ENCODE assay signal across 11 mouse cellular contexts in genomic region chr11:88820253-88820652, GRCm38 (mm10). TPM values are rescaled to one million over a fixed set of nuclear protein-coding genes. Genes with fewer than 3 reads are reported as not detected.
A peak's percentile ranks its signal among the peaks of the same experiment; 100 is the strongest.
DNase-seq lines count a peak whose midpoint lies in the region; ATAC-seq and TF ChIP-seq lines count a peak whose summit lies in the region.
"Had no signal": no experiment of that assay in that cellular context is flagged by ENCODE, and none has a peak within 500 bp of the region (broad histone marks: within the 10 kb centered on the region; RNA-seq: fewer than 3 reads in every experiment).

No protein-coding gene starts in this region.

- H3K27me3 ChIP-seq in heart, embryonic 15.5 days: peaks cover 7% of the 10 kb centered on the region; the same call in 1 of the 2 replicates
- no peaks in the 10 kb centered on the region for H3K27me3 ChIP-seq in heart, adult 2 months (ENCODE audit: control insufficient read depth, insufficient read depth, low read length)
- no peaks in the 10 kb centered on the region for H3K27me3 ChIP-seq in forebrain, embryonic 11.5 days (ENCODE audit: control insufficient read depth, insufficient read depth, low read length)
- peaks cover 7% of the 10 kb centered on the region; the same call in 1 of the 2 replicates for H3K27me3 ChIP-seq in limb, embryonic 11.5 days (ENCODE audit: control insufficient read depth, insufficient read depth, low read length)
- H3K27me3 ChIP-seq in stomach, postnatal 0 days (ENCODE audit: control insufficient read depth, insufficient read depth, low read length): no peaks in the 10 kb centered on the region; the same call in 1 of the 2 replicates

- H3K79me2 ChIP-seq in heart, adult 2 months (replicated peaks; ENCODE audit: control insufficient read depth, insufficient read depth, low read length): no peaks in the 10 kb centered on the region

- no peaks in the 10 kb centered on the region for H3K36me3 ChIP-seq in heart, embryonic 15.5 days
- H3K36me3 ChIP-seq in heart, adult 2 months (ENCODE audit: control insufficient read depth, insufficient read depth, low read length): no peaks in the 10 kb centered on the region
- H3K36me3 ChIP-seq in forebrain, embryonic 11.5 days (ENCODE audit: control insufficient read depth, insufficient read depth, low read length): no peaks in the 10 kb centered on the region
- H3K36me3 ChIP-seq in limb, embryonic 11.5 days (ENCODE audit: control insufficient read depth, insufficient read depth, low read length): no peaks in the 10 kb centered on the region
- H3K36me3 ChIP-seq in stomach, postnatal 0 days (ENCODE audit: control insufficient read depth, insufficient read depth, low read length): no peaks in the 10 kb centered on the region

- no peak for TF ChIP-seq CTCF in heart, adult 2 months (IDR thresholded peaks at IDR 0.05)
- no peak for TF ChIP-seq CTCF in stomach, postnatal 0 days (IDR thresholded peaks at IDR 0.05; ENCODE audit: low read depth)

- no peak overlapping the region for H3K4me2 ChIP-seq in heart, embryonic 15.5 days
- H3K4me2 ChIP-seq in forebrain, embryonic 11.5 days (ENCODE audit: low read depth, low read length, severe bottlenecking): peak overlapping the region; percentile 5; the same call in 1 of the 2 replicates
- H3K4me2 ChIP-seq in limb, embryonic 11.5 days (ENCODE audit: low read depth, severe bottlenecking): peak overlapping the region; percentile 13; the same call in 1 of the 2 replicates
- no peak overlapping the region for H3K4me2 ChIP-seq in stomach, postnatal 0 days (replicated peaks; ENCODE audit: low read depth)

- 37% methylated on average over 6 of the region's 6 CpGs for WGBS in heart, embryonic 15.5 days
- 59% methylated on average over 6 of the region's 6 CpGs for WGBS in heart, adult 2 months
- 6% methylated on average over 5 of the region's 6 CpGs for WGBS in forebrain, embryonic 11.5 days
- WGBS in limb, embryonic 11.5 days: 20% methylated on average over 6 of the region's 6 CpGs
- 47% methylated on average over 6 of the region's 6 CpGs for WGBS in stomach, postnatal 0 days

- DNase-seq in heart, adult 2 months: no peak
- DNase-seq in ES-CJ7 (ENCODE audit: low read depth, low spot score): peak; percentile 47
- no peak for DNase-seq in forebrain, embryonic 11.5 days (ENCODE audit: low spot score)
- no peak for DNase-seq in limb, embryonic 11.5 days (ENCODE audit: low spot score)
- DNase-seq in thymus, postnatal 25 days: no peak
- DNase-seq in right cerebral cortex, postnatal 4 days: no peak
- no peak for DNase-seq in stomach, postnatal 0 days (ENCODE audit: low spot score)
- DNase-seq: gastrocnemius, postnatal 25 days; thymus, adult 2 months had no signal

- H3K27ac ChIP-seq in heart, embryonic 15.5 days: peak overlapping the region; percentile 63
- no peak overlapping the region for H3K27ac ChIP-seq in heart, adult 2 months
- H3K27ac ChIP-seq in forebrain, embryonic 11.5 days (ENCODE audit: low read depth, low read length): peak overlapping the region; percentile 21; the same call in 1 of the 2 replicates
- no peak overlapping the region for H3K27ac ChIP-seq in limb, embryonic 11.5 days (replicated peaks; ENCODE audit: low read depth, low read length)
- no peak overlapping the region for H3K27ac ChIP-seq in stomach, postnatal 0 days (replicated peaks)

- H3K9ac ChIP-seq in heart, embryonic 15.5 days: no peak overlapping the region
- no peak overlapping the region for H3K9ac ChIP-seq in heart, adult 2 months (ENCODE audit: low read depth, low read length)
- peak overlapping the region; percentile 41 for H3K9ac ChIP-seq in forebrain, embryonic 11.5 days (ENCODE audit: low read length)
- no peak overlapping the region for H3K9ac ChIP-seq in limb, embryonic 11.5 days (ENCODE audit: low read length)
- H3K9ac ChIP-seq in stomach, postnatal 0 days (ENCODE audit: low read length): no peak overlapping the region

- TF ChIP-seq POLR2A in heart, adult 2 months (IDR thresholded peaks at IDR 0.05; ENCODE audit: insufficient read depth, low read depth, low read length): no peak

- ATAC-seq in heart, embryonic 15.5 days (replicated peaks; ENCODE audit: insufficient number of reproducible peaks, insufficient read depth, low FRiP score, low read depth): no peak
- ATAC-seq in forebrain, embryonic 11.5 days (replicated peaks; ENCODE audit: low FRiP score): peak; percentile 45; the same call in 1 of the 2 replicates
- no peak for ATAC-seq in limb, embryonic 11.5 days (ENCODE audit: insufficient number of reproducible peaks, low FRiP score, low TSS enrichment, low read depth)
- no peak for ATAC-seq in stomach, postnatal 0 days (ENCODE audit: low FRiP score, low TSS enrichment)
- ATAC-seq: CD4-positive, CD25-positive, alpha-beta regulatory T cell, adult 4 months had no signal

- no peak for TF ChIP-seq EP300 in heart, adult 2 months (IDR thresholded peaks at IDR 0.05; ENCODE audit: insufficient read depth, low read depth, low read length)
- TF ChIP-seq EP300 in stomach, postnatal 0 days (optimal IDR thresholded peaks at IDR 0.05): no peak

- peaks cover 19% of the 10 kb centered on the region for H3K4me1 ChIP-seq in heart, embryonic 15.5 days (replicated peaks)
- H3K4me1 ChIP-seq in heart, adult 2 months (ENCODE audit: control insufficient read depth, insufficient read depth, low read length): no peaks in the 10 kb centered on the region; the same call in 1 of the 2 replicates
- peaks cover 12% of the 10 kb centered on the region for H3K4me1 ChIP-seq in forebrain, embryonic 11.5 days (replicated peaks; ENCODE audit: control insufficient read depth, insufficient read depth, low read length)
- peaks cover 11% of the 10 kb centered on the region; the same call in 1 of the 2 replicates for H3K4me1 ChIP-seq in limb, embryonic 11.5 days (ENCODE audit: control insufficient read depth, insufficient read depth, low read length)
- no peaks in the 10 kb centered on the region for H3K4me1 ChIP-seq in stomach, postnatal 0 days (replicated peaks; ENCODE audit: control insufficient read depth, insufficient read depth)

- intact Hi-C loops in heart, adult 2 months (cut with DNase I): loop anchor here (5.0 kb wide), 3 partner anchors 408 to 773 kb away; partner anchors contain the start of genes Ccdc182 and Srsf1

- H3K4me3 ChIP-seq in heart, embryonic 15.5 days: no peak overlapping the region
- H3K4me3 ChIP-seq in heart, adult 2 months: no peak overlapping the region
- no peak overlapping the region for H3K4me3 ChIP-seq in forebrain, embryonic 11.5 days (ENCODE audit: low read depth, low read length)
- H3K4me3 ChIP-seq in limb, embryonic 11.5 days (ENCODE audit: low read depth, low read length): no peak overlapping the region
- no peak overlapping the region for H3K4me3 ChIP-seq in stomach, postnatal 0 days (ENCODE audit: low read depth, low read length)

- H3K9me3 ChIP-seq in heart, embryonic 15.5 days (replicated peaks): no peaks in the 10 kb centered on the region
- no peaks in the 10 kb centered on the region for H3K9me3 ChIP-seq in forebrain, embryonic 11.5 days (ENCODE audit: control insufficient read depth, low read length)
- H3K9me3 ChIP-seq in limb, embryonic 11.5 days (ENCODE audit: control insufficient read depth, low read length): no peaks in the 10 kb centered on the region
- no peaks in the 10 kb centered on the region for H3K9me3 ChIP-seq in stomach, postnatal 0 days (ENCODE audit: control insufficient read depth, low read length)

RNA-seq across cellular contexts. Expression of gene Akap1, which starts 44.1 kb away (rescaled TPM):
- 44.2 and 45.8 TPM in 2 replicates for polyA plus RNA-seq in heart, embryonic 15.5 days (2015; fragmentation: Nextera tagmentation; extraction: Ambion mirVana)
- total RNA-seq in heart, adult 2 months (2021): 100 to 1,000 TPM; 140 to 141 TPM
- polyA plus RNA-seq in heart, adult 2 months (2012; rRNA removed): 125 and 178 TPM in 2 replicates
- 15.5 and 16.1 TPM in 2 replicates for polyA plus RNA-seq in forebrain, embryonic 11.5 days (2014; fragmentation: Nextera tagmentation; extraction: Ambion mirVana)
- polyA plus RNA-seq in limb, embryonic 11.5 days (2014; fragmentation: Nextera tagmentation; extraction: Ambion mirVana): 9.8 and 11.3 TPM in 2 replicates
- polyA plus RNA-seq in stomach, postnatal 0 days (2015; fragmentation: Nextera tagmentation; extraction: Ambion mirVana): 14.4 and 16.6 TPM in 2 replicates

Comparison
In these comparisons a context has a peak if more than half of its experiments do, and no peak if none do; other contexts are left out.
1. H3K27ac ChIP-seq: peak in heart, embryonic 15.5 days (single experiment) and forebrain, embryonic 11.5 days (single experiment); none in heart, adult 2 months (single experiment), limb, embryonic 11.5 days (single experiment) and stomach, postnatal 0 days (single experiment).
2. H3K4me2 ChIP-seq: peak in forebrain, embryonic 11.5 days (single experiment) and limb, embryonic 11.5 days (single experiment); none in heart, embryonic 15.5 days (single experiment) and stomach, postnatal 0 days (single experiment).